Mouse (Mus musculus) 416B (cell line): ENCODE data around the gene Plxnd1.

Experiments
- DNase-seq: peaks from one replicate; pipeline ENCODE4 v3.0.0; 2011; ENCODE audit warnings: low read depth

Gene Plxnd1

GRCm38 (mm10) chr6:115918615-115919014, 76.2 kb downstream of the Plxnd1 start:
- no peak for DNase-seq

GRCm38 (mm10) chr6:115916611-115917010, 78.2 kb downstream of the Plxnd1 start:
- no peak for DNase-seq

- no peak for DNase-seq
Observed at GRCm38 (mm10) chr6:115915601-115916445, 79.0 kb downstream of the Plxnd1 start.

- DNase-seq: no peak
Observed at GRCm38 (mm10) chr6:115914511-115915202, 80.1 kb downstream of the Plxnd1 start.

- DNase-seq: no peak
Observed at GRCm38 (mm10) chr6:115913482-115913881, 81.3 kb downstream of the Plxnd1 start.

GRCm38 (mm10) chr6:115911763-115912162, 83.0 kb downstream of the Plxnd1 start:
- no peak for DNase-seq

GRCm38 (mm10) chr6:115909940-115910339, 84.9 kb downstream of the Plxnd1 start:
- DNase-seq: peak; percentile 71

- peak; percentile 16 for DNase-seq
Observed at GRCm38 (mm10) chr6:115909052-115909451, 85.8 kb downstream of the Plxnd1 start.

GRCm38 (mm10) chr6:115908421-115908982, 86.3 kb downstream of the Plxnd1 start:
- DNase-seq: no peak

- DNase-seq: peak; percentile 50
Observed at GRCm38 (mm10) chr6:115906871-115907270, 87.9 kb downstream of the Plxnd1 start.

- peak; percentile 60 for DNase-seq
Observed at GRCm38 (mm10) chr6:115906455-115906854, 88.3 kb downstream of the Plxnd1 start.

GRCm38 (mm10) chr6:115905568-115905967, 89.2 kb downstream of the Plxnd1 start:
- no peak for DNase-seq
